In genomic region chr7:127587196-127587595, GRCm38 (mm10) we compare ENCODE assay signal across 8 mouse cellular contexts. TPM values are rescaled to one million over a fixed set of nuclear protein-coding genes. Genes with fewer than 3 reads are reported as not detected.
DNase-seq lines count a peak whose midpoint lies in the region; ATAC-seq and TF ChIP-seq lines count a peak whose summit lies in the region.

No protein-coding gene starts in this region.

- H3K27me3 ChIP-seq in lung, postnatal 0 days (replicated peaks; ENCODE audit: insufficient read depth, low read length): no peaks in the 10 kb centered on the region
- H3K27me3 ChIP-seq in forebrain, embryonic 14.5 days (replicated peaks; ENCODE audit: control insufficient read depth, insufficient read depth, low read length): no peaks in the 10 kb centered on the region
- H3K27me3 ChIP-seq in limb, embryonic 14.5 days (ENCODE audit: control insufficient read depth, insufficient read depth, low read length): no peaks in the 10 kb centered on the region
- no peaks in the 10 kb centered on the region for H3K27me3 ChIP-seq in stomach, embryonic 15.5 days (replicated peaks)

- H3K36me3 ChIP-seq in lung, postnatal 0 days (ENCODE audit: insufficient read depth, low read length): peaks cover 28% of the 10 kb centered on the region
- H3K36me3 ChIP-seq in forebrain, embryonic 14.5 days (ENCODE audit: control insufficient read depth, insufficient read depth, low read length): peaks cover 53% of the 10 kb centered on the region
- H3K36me3 ChIP-seq in limb, embryonic 14.5 days (ENCODE audit: control insufficient read depth, insufficient read depth, low read length): peaks cover 56% of the 10 kb centered on the region
- peaks cover 41% of the 10 kb centered on the region for H3K36me3 ChIP-seq in stomach, embryonic 15.5 days

- TF ChIP-seq EP300 in lung, postnatal 0 days (IDR thresholded peaks at IDR 0.05): no peak

- peak overlapping the region; percentile 79 for H3K4me2 ChIP-seq in lung, postnatal 0 days (replicated peaks; ENCODE audit: low read depth, low read length)
- peak overlapping the region; percentile 60 for H3K4me2 ChIP-seq in forebrain, embryonic 14.5 days (ENCODE audit: low read length)
- H3K4me2 ChIP-seq in limb, embryonic 14.5 days (replicated peaks; ENCODE audit: low read depth, low read length, severe bottlenecking): peak overlapping the region; percentile 67
- H3K4me2 ChIP-seq in stomach, embryonic 15.5 days: peak overlapping the region; percentile 88

- ATAC-seq in lung, postnatal 0 days: no peak
- ATAC-seq in forebrain, embryonic 14.5 days: no peak
- no peak for ATAC-seq in limb, embryonic 14.5 days (ENCODE audit: low FRiP score, low read depth)
- ATAC-seq in stomach, embryonic 15.5 days (ENCODE audit: insufficient read depth, low FRiP score, low read depth): no peak

- intact Hi-C loops in gastrocnemius, postnatal 36 days (cut with DNase I): loop anchor here (5.0 kb wide), 1 partner anchor 70 kb away; the partner anchor contains the start of gene Gm42715

- no peak overlapping the region for H3K4me3 ChIP-seq in lung, postnatal 0 days (ENCODE audit: low read depth, low read length)
- no peak overlapping the region for H3K4me3 ChIP-seq in lung, adult 2 months (replicated peaks; ENCODE audit: extremely low read depth, low read depth, low read length)
- peak overlapping the region; percentile 73 for H3K4me3 ChIP-seq in forebrain, embryonic 14.5 days (ENCODE audit: low read depth, low read length)
- peak overlapping the region; percentile 91 for H3K4me3 ChIP-seq in limb, embryonic 14.5 days (replicated peaks; ENCODE audit: low read length)
- no peak overlapping the region; the same call in 1 of the 2 replicates for H3K4me3 ChIP-seq in stomach, embryonic 15.5 days (replicated peaks)

- no peaks in the 10 kb centered on the region for H3K9me3 ChIP-seq in lung, postnatal 0 days (ENCODE audit: low read length)
- H3K9me3 ChIP-seq in forebrain, embryonic 14.5 days (replicated peaks; ENCODE audit: control insufficient read depth, low read length): no peaks in the 10 kb centered on the region
- H3K9me3 ChIP-seq in limb, embryonic 14.5 days (ENCODE audit: control insufficient read depth, low read length): no peaks in the 10 kb centered on the region
- no peaks in the 10 kb centered on the region for H3K9me3 ChIP-seq in stomach, embryonic 15.5 days

- H3K9ac ChIP-seq in lung, postnatal 0 days (replicated peaks; ENCODE audit: low read depth): no peak overlapping the region
- H3K9ac ChIP-seq in forebrain, embryonic 14.5 days (ENCODE audit: low read length): peak overlapping the region; percentile 44; the same call in 1 of the 2 replicates
- H3K9ac ChIP-seq in limb, embryonic 14.5 days (ENCODE audit: low read depth, low read length, severe bottlenecking): peak overlapping the region; percentile 34; the same call in 1 of the 2 replicates
- no peak overlapping the region for H3K9ac ChIP-seq in stomach, embryonic 15.5 days

- TF ChIP-seq CTCF in lung, postnatal 0 days (IDR thresholded peaks at IDR 0.05): no peak
- TF ChIP-seq CTCF in lung, adult 2 months (IDR thresholded peaks at IDR 0.05; ENCODE audit: insufficient read depth, low read length): no peak

- H3K4me1 ChIP-seq in lung, postnatal 0 days (ENCODE audit: insufficient read depth, low read depth, low read length): peaks cover 14% of the 10 kb centered on the region; the same call in 1 of the 2 replicates
- H3K4me1 ChIP-seq in lung, adult 2 months (ENCODE audit: control insufficient read depth, insufficient read depth, low read length): peaks cover 5% of the 10 kb centered on the region
- peaks cover 16% of the 10 kb centered on the region for H3K4me1 ChIP-seq in forebrain, embryonic 14.5 days (ENCODE audit: control insufficient read depth, insufficient read depth, low read length)
- peaks cover 10% of the 10 kb centered on the region; the same call in 1 of the 2 replicates for H3K4me1 ChIP-seq in limb, embryonic 14.5 days (ENCODE audit: control insufficient read depth, insufficient read depth, low read length)
- peaks cover 10% of the 10 kb centered on the region for H3K4me1 ChIP-seq in stomach, embryonic 15.5 days

- no peak for TF ChIP-seq POLR2A in lung, adult 2 months (IDR thresholded peaks at IDR 0.05; ENCODE audit: borderline replicate concordance, extremely low read depth, low read depth, low read length)
- no peak for TF ChIP-seq POLR2A in limb, embryonic 14.5 days (IDR thresholded peaks at IDR 0.05; ENCODE audit: borderline replicate concordance, extremely low read depth, insufficient read depth, insufficient read length)

- DNase-seq in lung, postnatal 0 days (ENCODE audit: low spot score): no peak
- no peak for DNase-seq in lung, adult 2 months
- no peak for DNase-seq in forebrain, embryonic 14.5 days (ENCODE audit: low spot score)
- no peak for DNase-seq in limb, embryonic 14.5 days (ENCODE audit: low spot score)
- no peak for DNase-seq in gastrocnemius, postnatal 36 days
- no peak for DNase-seq in cerebellum, postnatal 25 days
- no peak for DNase-seq in layer of hippocampus, postnatal 25 days (ENCODE audit: extremely low spot score in 1 of 2, low spot score in 1 of 2)

- H3K27ac ChIP-seq in lung, postnatal 0 days (ENCODE audit: low read length): peak overlapping the region; percentile 54; the same call in 1 of the 2 replicates
- H3K27ac ChIP-seq in forebrain, embryonic 14.5 days (ENCODE audit: low read depth, low read length): no peak overlapping the region
- H3K27ac ChIP-seq in limb, embryonic 14.5 days (replicated peaks; ENCODE audit: low read depth, low read length): no peak overlapping the region
- H3K27ac ChIP-seq in stomach, embryonic 15.5 days: no peak overlapping the region

- whole genome bisulfite sequencing in lung, postnatal 0 days: 51% methylated on average over 5 of the region's 5 CpGs
- 54% methylated on average over 5 of the region's 5 CpGs for WGBS in lung, adult 2 months
- WGBS in forebrain, embryonic 14.5 days: 68% methylated on average over 5 of the region's 5 CpGs
- 68% methylated on average over 5 of the region's 5 CpGs for WGBS in limb, embryonic 14.5 days
- 59% methylated on average over 5 of the region's 5 CpGs for WGBS in stomach, embryonic 15.5 days

RNA-seq across cellular contexts. Expression of gene Ccdc189, which starts 1.2 kb away (rescaled TPM):
- 28.8 and 29.5 TPM in 2 replicates for polyA plus RNA-seq in lung, postnatal 0 days (2015; fragmentation: Nextera tagmentation; extraction: Ambion mirVana)
- polyA plus RNA-seq in lung, adult 2 months (2012; rRNA removed): 14.0 and 16.5 TPM in 2 replicates
- 12.5 and 12.8 TPM in 2 replicates for polyA plus RNA-seq in forebrain, embryonic 14.5 days (2014; fragmentation: Nextera tagmentation; extraction: Ambion mirVana)
- polyA plus RNA-seq in limb, embryonic 14.5 days (2012; rRNA removed): 9.7 and 10.6 TPM in 2 replicates
- 5.4 and 8.1 TPM in 2 replicates for polyA plus RNA-seq in limb, embryonic 14.5 days (2014; fragmentation: Nextera tagmentation; extraction: Ambion mirVana)
- 5.8 and 7.2 TPM in 2 replicates for polyA plus RNA-seq in stomach, embryonic 15.5 days (2015; fragmentation: Nextera tagmentation; extraction: Ambion mirVana)
- total RNA-seq in gastrocnemius, postnatal 36 days (2021): 1 to 10 TPM; 2.6 to 3.5 TPM
- total RNA-seq in layer of hippocampus, postnatal 25 days (2021): 10 to 100 TPM in 1 of 2 experiments, 1 to 10 TPM in 1; 10.0 to 11.1 TPM

RNA-seq across cellular contexts. Expression of gene Rnf40, which starts 1.4 kb away (rescaled TPM):
- polyA plus RNA-seq in lung, postnatal 0 days (2015; fragmentation: Nextera tagmentation; extraction: Ambion mirVana): 25.9 and 27.1 TPM in 2 replicates
- 26.1 and 32.8 TPM in 2 replicates for polyA plus RNA-seq in lung, adult 2 months (2012; rRNA removed)
- polyA plus RNA-seq in forebrain, embryonic 14.5 days (2014; fragmentation: Nextera tagmentation; extraction: Ambion mirVana): 26.2 and 39.6 TPM in 2 replicates
- polyA plus RNA-seq in limb, embryonic 14.5 days (2012; rRNA removed): 49.1 and 51.9 TPM in 2 replicates
- polyA plus RNA-seq in limb, embryonic 14.5 days (2014; fragmentation: Nextera tagmentation; extraction: Ambion mirVana): 42.5 and 49.5 TPM in 2 replicates
- polyA plus RNA-seq in stomach, embryonic 15.5 days (2015; fragmentation: Nextera tagmentation; extraction: Ambion mirVana): 37.8 and 42.0 TPM in 2 replicates
- total RNA-seq in gastrocnemius, postnatal 36 days (2021): 10 to 100 TPM; 26.8 to 31.6 TPM
- total RNA-seq in layer of hippocampus, postnatal 25 days (2021): 10 to 100 TPM; 67.2 to 80.8 TPM

RNA-seq across cellular contexts. Expression of gene Phkg2, which starts 14.1 kb away (rescaled TPM):
- 31.7 and 34.4 TPM in 2 replicates for polyA plus RNA-seq in lung, postnatal 0 days (2015; fragmentation: Nextera tagmentation; extraction: Ambion mirVana)
- polyA plus RNA-seq in lung, adult 2 months (2012; rRNA removed): 54.9 and 70.9 TPM in 2 replicates
- 59.5 and 62.2 TPM in 2 replicates for polyA plus RNA-seq in forebrain, embryonic 14.5 days (2014; fragmentation: Nextera tagmentation; extraction: Ambion mirVana)
- 99.1 and 103 TPM in 2 replicates for polyA plus RNA-seq in limb, embryonic 14.5 days (2012; rRNA removed)
- 36.3 and 41.9 TPM in 2 replicates for polyA plus RNA-seq in limb, embryonic 14.5 days (2014; fragmentation: Nextera tagmentation; extraction: Ambion mirVana)
- 37.1 and 37.5 TPM in 2 replicates for polyA plus RNA-seq in stomach, embryonic 15.5 days (2015; fragmentation: Nextera tagmentation; extraction: Ambion mirVana)
- total RNA-seq in gastrocnemius, postnatal 36 days (2021): 1 to 10 TPM; 7.6 to 9.8 TPM
- total RNA-seq in layer of hippocampus, postnatal 25 days (2021): 10 to 100 TPM; 77.2 to 82.3 TPM

RNA-seq across cellular contexts. Expression of gene Tmem265, which starts 26.0 kb away (rescaled TPM):
- 5.4 and 6.1 TPM in 2 replicates for polyA plus RNA-seq in lung, postnatal 0 days (2015; fragmentation: Nextera tagmentation; extraction: Ambion mirVana)
- 1.7 and 4.2 TPM in 2 replicates for polyA plus RNA-seq in lung, adult 2 months (2012; rRNA removed)
- 4.1 and 4.7 TPM in 2 replicates for polyA plus RNA-seq in forebrain, embryonic 14.5 days (2014; fragmentation: Nextera tagmentation; extraction: Ambion mirVana)
- polyA plus RNA-seq in limb, embryonic 14.5 days (2012; rRNA removed): 2.4 and 4.5 TPM in 2 replicates
- polyA plus RNA-seq in limb, embryonic 14.5 days (2014; fragmentation: Nextera tagmentation; extraction: Ambion mirVana): 7.1 and 9.3 TPM in 2 replicates
- polyA plus RNA-seq in stomach, embryonic 15.5 days (2015; fragmentation: Nextera tagmentation; extraction: Ambion mirVana): 5.6 and 6.0 TPM in 2 replicates
- not detected for total RNA-seq in gastrocnemius, postnatal 36 days (2021)
- 1 to 10 TPM in 1 of 2 experiments, not detected in 1; 1.8 TPM for total RNA-seq in layer of hippocampus, postnatal 25 days (2021)

RNA-seq across cellular contexts. Expression of gene Zfp629, which starts 28.4 kb away (rescaled TPM):
- 5.2 and 6.0 TPM in 2 replicates for polyA plus RNA-seq in lung, postnatal 0 days (2015; fragmentation: Nextera tagmentation; extraction: Ambion mirVana)
- 13.9 and 15.4 TPM in 2 replicates for polyA plus RNA-seq in lung, adult 2 months (2012; rRNA removed)
- polyA plus RNA-seq in forebrain, embryonic 14.5 days (2014; fragmentation: Nextera tagmentation; extraction: Ambion mirVana): 20.8 and 24.2 TPM in 2 replicates
- polyA plus RNA-seq in limb, embryonic 14.5 days (2012; rRNA removed): 23.8 and 24.5 TPM in 2 replicates
- 13.9 and 19.2 TPM in 2 replicates for polyA plus RNA-seq in limb, embryonic 14.5 days (2014; fragmentation: Nextera tagmentation; extraction: Ambion mirVana)
- 9.4 and 10.3 TPM in 2 replicates for polyA plus RNA-seq in stomach, embryonic 15.5 days (2015; fragmentation: Nextera tagmentation; extraction: Ambion mirVana)
- 10 to 100 TPM in 1 of 2 experiments, 1 to 10 TPM in 1; 6.1 to 10.4 TPM for total RNA-seq in gastrocnemius, postnatal 36 days (2021)
- 10 to 100 TPM; 21.3 to 23.3 TPM for total RNA-seq in layer of hippocampus, postnatal 25 days (2021)

Comparison
In these comparisons a context has a peak if more than half of its experiments do, and no peak if none do; other contexts are left out.
1. H3K4me3 ChIP-seq: peak in forebrain, embryonic 14.5 days (single experiment) and limb, embryonic 14.5 days (single experiment); none in lung, postnatal 0 days (single experiment), lung, adult 2 months (single experiment) and stomach, embryonic 15.5 days (single experiment).
2. H3K9ac ChIP-seq: peak in forebrain, embryonic 14.5 days (single experiment) and limb, embryonic 14.5 days (single experiment); none in lung, postnatal 0 days (single experiment) and stomach, embryonic 15.5 days (single experiment).
3. Peak in every context shown above with its lines, with median percentiles within 50 percentile points of each other: H3K4me2 ChIP-seq.